Mouse (Mus musculus) ES-Bruce4 (cell line): ENCODE data around the gene Aff3.

Experiments used
- CTCF ChIP-seq: IDR thresholded peaks from one replicate; pipeline ENCODE4 v1.8.1; 2011; ENCODE audit warnings: low read depth, low read length
- EP300 ChIP-seq: IDR thresholded peaks from 2 replicates; pipeline ENCODE4 v1.6.1; 2011; ENCODE audit warnings: low read depth, low read length; ENCODE audit not compliant: insufficient read depth

- TF ChIP-seq CTCF (no peak), EP300 (no peak)
Measured at GRCm38 (mm10) chr1:38241801-38242200, 423.0 kb downstream of the Aff3 start.
